Mouse (Mus musculus) intestine, embryonic 15.5 days (tissue): ENCODE data around the gene Gstt2. TPM values are rescaled to one million over a fixed set of nuclear protein-coding genes. Genes with fewer than 3 reads are reported as not detected.

Experiments used
- polyA plus RNA-seq: library from polyadenylated mRNA; unstranded; fragments of >200 nt; fragmentation: Nextera tagmentation; extraction: Ambion mirVana; gene quantifications from 2 replicates; pipeline ENCODE4 v1.2.1, GENCODE M21; 2015

Gstt2 gene
- polyA plus RNA-seq, 1 experiment from 2014 or later = 57.5 TPM

Other genes with a start within 250 kb of the Gstt2 start
- gene Ggt5, start 248.1 kb downstream of the Gstt2 start, polyA plus RNA-seq = 7.5 and 7.9 TPM in 2 replicates
- gene Susd2, start 193.4 kb downstream of the Gstt2 start, polyA plus RNA-seq = 13.4 and 13.9 TPM in 2 replicates
- gene Cabin1, start 73.1 kb downstream of the Gstt2 start, polyA plus RNA-seq = 29.0 and 32.6 TPM in 2 replicates
- 74.7 and 76.1 TPM in 2 replicates for gene Ddt, start 64.0 kb downstream of the Gstt2 start, polyA plus RNA-seq
- gene Gm20441, start 56.5 kb downstream of the Gstt2 start, polyA plus RNA-seq = 0.96 TPM in 1 of 2 replicates, not detected in the other
- 38.7 and 40.3 TPM in 2 replicates for gene Gstt3, start 56.0 kb downstream of the Gstt2 start, polyA plus RNA-seq
- 15.0 and 16.6 TPM in 2 replicates for gene Gstt1, start 38.8 kb downstream of the Gstt2 start, polyA plus RNA-seq
- not detected in 2 replicates for gene Gstt4, start 14.9 kb downstream of the Gstt2 start, polyA plus RNA-seq
- 2,230 and 2,305 TPM in 2 replicates for gene Mif, start 22.8 kb upstream of the Gstt2 start, polyA plus RNA-seq
- gene Derl3, start 56.0 kb upstream of the Gstt2 start, polyA plus RNA-seq = 4.4 and 8.5 TPM in 2 replicates
- gene Smarcb1, start 84.2 kb upstream of the Gstt2 start, polyA plus RNA-seq = 170 and 171 TPM in 2 replicates
- gene Chchd10, start 95.7 kb upstream of the Gstt2 start, polyA plus RNA-seq = 171 and 215 TPM in 2 replicates
- 30.1 and 32.2 TPM in 2 replicates for gene Mmp11, start 99.1 kb upstream of the Gstt2 start, polyA plus RNA-seq
- gene Gm867, start 103.2 kb upstream of the Gstt2 start, polyA plus RNA-seq = 0.30 and 0.47 TPM in 2 replicates
- 0.57 and 0.89 TPM in 2 replicates for gene Vpreb3, start 105.6 kb upstream of the Gstt2 start, polyA plus RNA-seq
- not detected in 2 replicates for gene Gm5134, start 117.1 kb upstream of the Gstt2 start, polyA plus RNA-seq
- 18.6 and 18.9 TPM in 2 replicates for gene Zfp280b, start 195.2 kb upstream of the Gstt2 start, polyA plus RNA-seq